Mouse (Mus musculus) liver, embryonic 11.5 days (tissue): Measurements from ENCODE around the gene Klk12. TPM values are rescaled to one million over a fixed set of nuclear protein-coding genes. Genes with fewer than 3 reads are reported as not detected.

ENCODE experiments used
- ATAC-seq: fragments of 200-750 bp; cut with Nextera tagmentation; replicated peaks from 2 replicates; pipeline ENCODE4 v1.8.0; 2017; ENCODE audit warnings: moderate number of reproducible peaks, mild to moderate bottlenecking, moderate TSS enrichment, moderate library complexity; ENCODE audit not compliant: low FRiP score
- DNase-seq: peaks from one replicate; pipeline ENCODE4 v3.0.0-alpha.2; 2017; ENCODE audit warnings: low spot score
- H3K27ac ChIP-seq: fragments of 300-500 bp; sonication (generic); 2 replicates; pipeline ENCODE4 v1.5.1; 2014; ENCODE audit warnings: mild to moderate bottlenecking, low read depth, low read length, control low read depth
- H3K27me3 ChIP-seq: fragments of 300-500 bp; sonication (generic); replicated peaks from 2 replicates; pipeline ENCODE4 v1.6.1; 2014; ENCODE audit warnings: low read length, mixed read lengths; ENCODE audit not compliant: control insufficient read depth, insufficient read depth
- H3K36me3 ChIP-seq: fragments of 300-500 bp; sonication (generic); 2 replicates; pipeline ENCODE4 v1.6.1; 2014; ENCODE audit warnings: mild to moderate bottlenecking, low read length, moderate library complexity, mixed read lengths; ENCODE audit not compliant: control insufficient read depth, insufficient read depth
- H3K4me1 ChIP-seq: fragments of 300-500 bp; sonication (generic); replicated peaks from 2 replicates; pipeline ENCODE4 v1.6.1; 2014; ENCODE audit warnings: low read length, mixed read lengths; ENCODE audit not compliant: control insufficient read depth, insufficient read depth
- H3K4me2 ChIP-seq: fragments of 300-500 bp; sonication (generic); 2 replicates; pipeline ENCODE4 v1.6.1; 2014; ENCODE audit warnings: mild to moderate bottlenecking, control low read depth, moderate library complexity
- H3K4me3 ChIP-seq: fragments of 300-500 bp; sonication (generic); 2 replicates; pipeline ENCODE4 v1.5.1; 2014; ENCODE audit warnings: low read depth, low read length, control low read depth
- H3K9ac ChIP-seq: fragments of 300-500 bp; sonication (generic); 2 replicates; pipeline ENCODE4 v1.6.1; 2014; ENCODE audit warnings: low read depth, low read length, control low read depth
- H3K9me3 ChIP-seq: fragments of 300-500 bp; sonication (generic); 2 replicates; pipeline ENCODE4 v1.6.1; 2016; ENCODE audit warnings: low read length, inconsistent platforms, mixed read lengths; ENCODE audit not compliant: control insufficient read depth
- WGBS: fragments of 180-500 bp; shearing (Covaris S2); extraction: QIAGEN DNeasy Blood & Tissue Kit; methylation state at CpG from one replicate; pipeline ENCODE4 v1.1.7; 2014; 5-methylcytosine and 5-hydroxymethylcytosine counted together
- polyA plus RNA-seq: library from polyadenylated mRNA; unstranded; fragments of >200 nt; fragmentation: Nextera tagmentation; extraction: Ambion mirVana; gene quantifications from 2 replicates; pipeline ENCODE4 v1.2.1, GENCODE M21; 2014

The Klk12 gene
- polyA plus RNA-seq, 1 experiment from 2014 or later: not detected

DNA sequence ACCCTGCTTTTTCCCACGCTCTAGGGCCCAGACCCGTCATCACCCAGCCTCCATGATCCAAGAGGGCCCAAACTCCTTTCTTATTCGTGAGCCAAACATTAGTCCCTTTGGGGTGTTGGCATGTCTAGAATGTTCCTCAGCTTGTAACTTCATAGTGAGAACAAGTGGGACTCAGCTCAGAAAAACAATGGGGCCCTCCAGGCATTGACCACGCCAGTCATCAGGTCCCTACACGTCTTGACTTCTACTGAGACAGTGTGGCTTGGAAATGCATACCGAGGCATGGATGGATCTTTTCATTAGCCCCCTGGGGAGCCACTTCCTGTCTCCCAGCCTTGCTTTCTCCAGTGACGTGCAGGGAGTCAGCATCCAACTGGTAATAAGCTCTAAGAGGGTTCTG is 31.2 kb downstream of the Klk12 start:
- Histone ChIP-seq H3K9me3 (no peaks in the 10 kb centered on the region), H3K4me2 (no peak overlapping the region), H3K9ac (no peak overlapping the region), H3K36me3 (no peaks in the 10 kb centered on the region), H3K4me3 (no peak overlapping the region), H3K27me3 (peaks cover 21% of the 10 kb centered on the region), H3K4me1 (peaks cover 2% of the 10 kb centered on the region; the same call in 1 of the 2 replicates), H3K27ac (no peak overlapping the region)
- no peak for DNase-seq
- no peak for ATAC-seq
- WGBS: 78% methylated on average over 7 of the region's 7 CpGs

DNA sequence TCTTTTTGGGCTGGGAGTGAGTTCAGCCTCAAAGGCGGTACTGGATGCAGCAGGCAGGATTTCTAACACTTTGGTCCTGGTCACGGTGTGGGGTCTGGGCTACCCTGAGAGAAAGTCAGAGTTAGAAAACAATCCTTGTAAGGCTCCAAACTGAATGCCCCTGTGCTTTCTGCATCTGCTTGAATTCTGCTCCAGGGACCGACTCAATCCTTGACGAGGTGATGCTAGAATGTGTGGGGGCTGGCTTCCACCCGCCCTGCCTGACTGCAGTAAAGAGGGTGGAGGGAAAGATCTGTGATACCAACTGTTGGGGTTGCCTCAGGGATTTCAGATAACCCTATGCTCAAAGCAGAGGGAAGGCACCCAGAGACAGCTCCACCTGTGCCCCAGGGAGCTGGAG is 42.3 kb downstream of the Klk12 start, which contains the start of gene Klk7:
TSS of gene Klk7 (plus strand) at position 301 of the 400 bp plus-strand sequence.
- DNase-seq (no peak), ATAC-seq (no peak)
- Histone ChIP-seq H3K9me3 (no peaks in the 10 kb centered on the region), H3K4me1 (no peaks in the 10 kb centered on the region), H3K27me3 (no peaks in the 10 kb centered on the region), H3K9ac (no peak within 1 kb of the TSS), H3K27ac (no peak within 1 kb of the TSS), H3K4me3 (no peak within 1 kb of the TSS), H3K36me3 (no peaks in the 10 kb centered on the region), H3K4me2 (no peak within 1 kb of the TSS)
- 46% methylated on average over 5 of the region's 5 CpGs for WGBS

DNA sequence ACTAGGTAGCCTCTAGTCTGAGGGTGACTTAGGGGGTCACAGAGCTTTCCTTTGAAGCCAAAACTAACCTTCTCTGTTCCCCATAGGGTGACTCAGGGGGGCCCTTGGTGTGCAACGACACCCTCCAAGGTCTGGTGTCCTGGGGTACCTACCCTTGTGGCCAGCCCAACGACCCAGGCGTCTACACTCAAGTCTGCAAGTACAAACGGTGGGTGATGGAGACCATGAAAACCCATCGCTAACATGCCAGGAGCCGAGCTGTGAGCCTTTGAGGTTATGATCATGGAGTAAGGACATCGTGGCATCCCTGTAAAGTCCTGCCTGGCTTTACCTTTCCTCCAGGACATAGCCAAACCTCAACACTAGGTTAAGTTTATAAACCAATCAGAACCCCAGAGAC is 46.5 kb downstream of the Klk12 start:
- Histone ChIP-seq H3K27me3 (no peaks in the 10 kb centered on the region), H3K9ac (no peak overlapping the region), H3K27ac (no peak overlapping the region), H3K4me2 (no peak overlapping the region), H3K4me3 (no peak overlapping the region), H3K4me1 (no peaks in the 10 kb centered on the region), H3K36me3 (no peaks in the 10 kb centered on the region), H3K9me3 (no peaks in the 10 kb centered on the region)
- ATAC-seq (no peak), DNase-seq (peak; percentile 12)
- 79% methylated on average over 7 of the region's 7 CpGs for WGBS

DNA sequence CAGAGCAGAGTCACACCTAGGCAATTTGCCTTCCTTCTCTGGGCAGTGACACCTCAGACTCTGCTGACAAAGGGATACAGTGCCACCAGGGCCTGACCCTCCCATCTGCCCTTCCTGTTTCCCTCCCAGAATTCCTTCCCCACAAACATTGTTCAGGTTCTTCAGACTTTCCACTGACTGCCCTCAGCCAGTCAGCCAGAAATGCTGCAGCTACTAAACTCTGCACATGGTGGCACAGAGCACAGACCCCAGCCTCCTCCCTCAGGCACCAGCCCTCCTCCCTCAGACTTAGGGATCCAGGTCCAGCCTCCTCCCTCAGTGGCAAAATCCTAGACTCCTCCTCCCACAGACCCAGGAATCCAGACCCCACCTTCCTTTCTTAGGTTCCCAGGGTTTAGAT is 48.0 kb downstream of the Klk12 start:
- Histone ChIP-seq H3K9ac (no peak overlapping the region), H3K4me3 (no peak overlapping the region), H3K27me3 (no peaks in the 10 kb centered on the region), H3K9me3 (no peaks in the 10 kb centered on the region), H3K4me1 (no peaks in the 10 kb centered on the region), H3K4me2 (no peak overlapping the region), H3K27ac (no peak overlapping the region), H3K36me3 (no peaks in the 10 kb centered on the region)
- ATAC-seq (no peak), DNase-seq (peak; percentile 7)

DNA sequence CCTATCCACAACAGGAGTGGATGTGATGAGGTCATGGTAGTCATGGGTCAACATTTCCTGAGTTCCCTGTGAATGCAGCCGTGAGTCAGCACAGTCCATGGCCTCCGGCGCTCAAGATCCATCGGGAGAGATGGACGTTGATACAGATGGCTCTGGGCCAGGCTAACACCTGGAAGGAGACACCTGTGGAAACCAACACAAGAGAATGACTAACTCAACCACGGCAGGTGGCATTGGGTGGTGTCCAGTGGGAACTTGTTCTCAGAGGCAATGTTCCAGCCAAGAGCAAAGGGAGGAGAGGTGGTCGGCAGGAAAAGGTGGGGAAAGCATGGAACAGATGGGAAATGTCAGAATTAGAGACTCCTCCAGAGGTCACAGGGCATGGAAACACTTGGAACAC is 52.9 kb downstream of the Klk12 start:
- Histone ChIP-seq H3K9ac (no peak overlapping the region), H3K9me3 (no peaks in the 10 kb centered on the region), H3K4me3 (no peak overlapping the region), H3K36me3 (no peaks in the 10 kb centered on the region), H3K27ac (no peak overlapping the region), H3K4me2 (no peak overlapping the region), H3K4me1 (no peaks in the 10 kb centered on the region), H3K27me3 (no peaks in the 10 kb centered on the region)
- WGBS: 82% methylated on average over 7 of the region's 7 CpGs
- DNase-seq (no peak), ATAC-seq (no peak)

Other genes starting within 250 kb of the Klk12 start
- gene Cd33, start 224.5 kb upstream of the Klk12 start, polyA plus RNA-seq: 1.3 and 1.6 TPM in 2 replicates
- gene Zfp658, start 206.6 kb upstream of the Klk12 start, polyA plus RNA-seq: 0.97 and 1.1 TPM in 2 replicates
- 7.0 and 9.1 TPM in 2 replicates for gene Zfp719, start 189.3 kb upstream of the Klk12 start, polyA plus RNA-seq
- 0.07 and 0.16 TPM in 2 replicates for gene Zfp819, start 161.7 kb upstream of the Klk12 start, polyA plus RNA-seq
- gene Ceacam18, start 134.2 kb upstream of the Klk12 start, polyA plus RNA-seq: not detected in 2 replicates
- gene Siglece, start 108.7 kb upstream of the Klk12 start, polyA plus RNA-seq: 0.79 and 0.90 TPM in 2 replicates
- 7.5 and 8.7 TPM in 2 replicates for gene Ctu1, start 96.9 kb upstream of the Klk12 start, polyA plus RNA-seq
- gene Klk14, start 78.5 kb upstream of the Klk12 start, polyA plus RNA-seq: 0.18 TPM in 1 of 2 replicates, not detected in the other
- gene Klk13, start 56.3 kb upstream of the Klk12 start, polyA plus RNA-seq: 0.44 and 0.56 TPM in 2 replicates
- not detected in 2 replicates for gene Klk11, start 5.7 kb downstream of the Klk12 start, polyA plus RNA-seq
- gene Klk10, start 12.1 kb downstream of the Klk12 start, polyA plus RNA-seq: 0.17 TPM in 1 of 2 replicates, not detected in the other
- not detected in 2 replicates for gene Klk9, start 23.0 kb downstream of the Klk12 start, polyA plus RNA-seq
- gene Klk8, start 28.7 kb downstream of the Klk12 start, polyA plus RNA-seq: 27.5 and 29.1 TPM in 2 replicates
- gene Klk7, start 42.4 kb downstream of the Klk12 start, polyA plus RNA-seq: not detected in 2 replicates
- not detected in 2 replicates for gene Klk6, start 55.6 kb downstream of the Klk12 start, polyA plus RNA-seq
- gene Klk5, start 73.1 kb downstream of the Klk12 start, polyA plus RNA-seq: not detected in 2 replicates
- 0.18 TPM in 1 of 2 replicates, not detected in the other for gene Klk4, start 112.3 kb downstream of the Klk12 start, polyA plus RNA-seq
- gene Klk15, start 164.8 kb downstream of the Klk12 start, polyA plus RNA-seq: not detected in 2 replicates
- not detected in 2 replicates for gene Klk1b8, start 181.8 kb downstream of the Klk12 start, polyA plus RNA-seq
- not detected in 2 replicates for gene Klk1b1, start 197.9 kb downstream of the Klk12 start, polyA plus RNA-seq
- not detected in 2 replicates for gene Klk1b9, start 207.2 kb downstream of the Klk12 start, polyA plus RNA-seq
- not detected in 2 replicates for gene Klk1b11, start 227.0 kb downstream of the Klk12 start, polyA plus RNA-seq
- gene Klk1b26, start 243.3 kb downstream of the Klk12 start, polyA plus RNA-seq: not detected in 2 replicates